Mouse (Mus musculus): ENCODE measurements around the gene Cxcr6.

GRCm38 (mm10) chr9:123805241-123805640, 1.0 kb upstream of the Cxcr6 start:
- TF ChIP-seq CTCF (IDR thresholded peaks at IDR 0.05; ENCODE audit: control insufficient read depth, insufficient read depth, insufficient replicate concordance, low read depth, low read length) (no peak), POLR2A (IDR thresholded peaks at IDR 0.05; ENCODE audit: control insufficient read depth, low read depth, low read length) (no peak)
